Mouse (Mus musculus) heart, adult 2 months (tissue): ENCODE measurements around the gene Crtc3. TPM values are rescaled to one million over a fixed set of nuclear protein-coding genes. Genes with fewer than 3 reads are reported as not detected.

Source experiments
- DNase-seq, 2 experiments: peaks; one replicate each; pipeline ENCODE4 v3.0.0; 2021
- H3K27ac ChIP-seq: fragments of 200-600 bp; 2 replicates; pipeline ENCODE4 v1.8.1; 2022
- H3K27me3 ChIP-seq: fragments of 200-500 bp; 2 replicates; pipeline ENCODE4 v1.6.1; 2012; ENCODE audit warnings: mild to moderate bottlenecking, low read length, inconsistent platforms, mixed read lengths; ENCODE audit not compliant: control insufficient read depth, insufficient read depth
- H3K36me3 ChIP-seq: fragments of 200-500 bp; 2 replicates; pipeline ENCODE4 v1.6.1; 2012; ENCODE audit warnings: low read length, inconsistent platforms; ENCODE audit not compliant: control insufficient read depth, insufficient read depth
- H3K4me1 ChIP-seq: fragments of 200-500 bp; 2 replicates; pipeline ENCODE4 v1.6.1; 2011; ENCODE audit warnings: low read length; ENCODE audit not compliant: control insufficient read depth, insufficient read depth
- H3K4me3 ChIP-seq: fragments of 200-600 bp; 2 replicates; pipeline ENCODE4 v1.8.1; 2022
- H3K79me2 ChIP-seq: fragments of 200-500 bp; replicated peaks from 2 replicates; pipeline ENCODE4 v1.6.1; 2012; ENCODE audit warnings: mild to moderate bottlenecking, inconsistent platforms, low read length, moderate library complexity, mixed read lengths; ENCODE audit not compliant: control insufficient read depth, insufficient read depth
- H3K9ac ChIP-seq: fragments of 200-500 bp; 2 replicates; pipeline ENCODE4 v1.6.1; 2012; ENCODE audit warnings: low read depth, mild to moderate bottlenecking, control low read depth, inconsistent platforms, low read length, mixed read lengths
- CTCF ChIP-seq: fragments of 200-600 bp; IDR thresholded peaks from 2 replicates; pipeline ENCODE4 v1.8.1; 2022; ENCODE audit warnings: antibody characterized with exemption, mild to moderate bottlenecking, moderate library complexity
- EP300 ChIP-seq: fragments of 200-500 bp; IDR thresholded peaks from 2 replicates; pipeline ENCODE4 v1.6.1; 2011; ENCODE audit warnings: low read depth, low read length, control low read depth; ENCODE audit not compliant: insufficient read depth
- POLR2A ChIP-seq: fragments of 200-500 bp; IDR thresholded peaks from 2 replicates; pipeline ENCODE4 v1.6.1; 2011; ENCODE audit warnings: mild to moderate bottlenecking, low read depth, low read length, control low read depth; ENCODE audit not compliant: insufficient read depth
- WGBS: fragments of 180-500 bp; shearing (Covaris S2); methylation state at CpG from one replicate; pipeline ENCODE4 v1.1.7; 2018; 5-methylcytosine and 5-hydroxymethylcytosine counted together
- intact Hi-C: fragments of 180-260 bp; cut with DNase I; formaldehyde crosslinking; loops from one replicate; pipeline ENCODE4 v1.15.1; 2025
- polyA plus RNA-seq: library from polyadenylated mRNA; depleted of rRNA; stranded (reverse); fragments of >200 nt; gene quantifications from 2 replicates; pipeline ENCODE4 v1.2.3, GENCODE M21; 2012
- total RNA-seq, 2 experiments: library from RNA; stranded (reverse); gene quantifications; 2 replicates each; pipeline ENCODE4 v1.2.3; 2021

Gene Crtc3
- total and polyA plus RNA-seq, 3 experiments = 11.0 to 14.3 (median 12.9) TPM

DNA sequence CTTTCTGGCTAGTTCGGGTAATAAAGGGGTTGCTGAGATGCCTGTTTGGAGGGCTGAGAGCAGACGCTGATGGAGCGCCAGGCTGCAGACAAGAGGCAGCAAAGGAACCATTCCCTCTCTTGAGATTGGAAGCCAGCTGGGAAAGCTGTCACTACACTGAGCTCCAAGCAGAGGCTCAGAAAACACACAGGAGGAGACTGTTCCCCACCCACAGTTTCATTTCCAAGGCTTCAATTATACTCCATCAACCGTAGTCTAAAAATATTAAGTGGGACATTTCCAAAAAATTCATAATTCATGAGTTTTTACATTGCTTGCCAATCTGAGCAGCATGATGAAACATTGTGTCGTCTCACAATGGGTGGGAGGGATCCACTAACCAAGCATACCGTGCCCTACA is 2.5 kb upstream of the Crtc3 start:
- DNase-seq = no peak
- Histone ChIP-seq H3K27me3 (no peaks in the 10 kb centered on the region), H3K27ac (no peak overlapping the region), H3K4me3 (no peak overlapping the region), H3K4me1 (peaks cover 4% of the 10 kb centered on the region), H3K9ac (no peak overlapping the region), H3K36me3 (no peaks in the 10 kb centered on the region; the same call in 1 of the 2 replicates), H3K79me2 (no peaks in the 10 kb centered on the region)
- intact Hi-C loops = no loop called here
- WGBS = 73% methylated on average over 6 of the region's 6 CpGs
- TF ChIP-seq EP300 (no peak), CTCF (no peak), POLR2A (no peak)

DNA sequence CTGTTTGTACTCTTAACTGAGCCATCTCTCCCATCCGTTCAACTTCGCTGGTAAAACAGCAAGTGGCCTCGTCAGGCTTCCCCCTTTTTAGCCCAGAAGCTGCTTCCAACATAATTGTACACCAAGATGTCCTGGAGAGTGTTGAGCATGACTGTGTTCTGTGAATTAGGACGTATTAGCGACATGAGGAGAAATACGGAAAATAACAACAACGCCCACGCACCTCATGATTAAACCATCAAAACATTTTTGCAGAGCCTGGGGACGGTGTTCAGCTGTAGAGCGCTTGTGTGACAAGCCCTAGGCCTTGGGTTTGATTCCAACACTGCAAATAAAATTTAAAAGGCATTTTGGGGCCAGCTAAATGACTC is 529 bp upstream of the Crtc3 start:
- H3K9ac ChIP-seq = peak overlapping the region; percentile 91
- H3K79me2 ChIP-seq = peaks cover 2% of the 10 kb centered on the region
- peak in 1 of 2 experiments; percentile 55 for DNase-seq
- intact Hi-C loops = loop anchor here (2.0 to 5.0 kb wide), 3 partner anchors 77 to 302 kb away; partner anchors contain the start of gene Fes
- peak overlapping the region; percentile 91 for H3K4me3 ChIP-seq
- TF ChIP-seq POLR2A (no peak), EP300 (no peak), CTCF (no peak)
- H3K27ac ChIP-seq = peak overlapping the region; percentile 97
- H3K36me3 ChIP-seq = no peaks in the 10 kb centered on the region; the same call in 1 of the 2 replicates
- H3K4me1 ChIP-seq = peaks cover 6% of the 10 kb centered on the region
- H3K27me3 ChIP-seq = no peaks in the 10 kb centered on the region
- 15% methylated on average over 10 of the region's 10 CpGs for WGBS

DNA sequence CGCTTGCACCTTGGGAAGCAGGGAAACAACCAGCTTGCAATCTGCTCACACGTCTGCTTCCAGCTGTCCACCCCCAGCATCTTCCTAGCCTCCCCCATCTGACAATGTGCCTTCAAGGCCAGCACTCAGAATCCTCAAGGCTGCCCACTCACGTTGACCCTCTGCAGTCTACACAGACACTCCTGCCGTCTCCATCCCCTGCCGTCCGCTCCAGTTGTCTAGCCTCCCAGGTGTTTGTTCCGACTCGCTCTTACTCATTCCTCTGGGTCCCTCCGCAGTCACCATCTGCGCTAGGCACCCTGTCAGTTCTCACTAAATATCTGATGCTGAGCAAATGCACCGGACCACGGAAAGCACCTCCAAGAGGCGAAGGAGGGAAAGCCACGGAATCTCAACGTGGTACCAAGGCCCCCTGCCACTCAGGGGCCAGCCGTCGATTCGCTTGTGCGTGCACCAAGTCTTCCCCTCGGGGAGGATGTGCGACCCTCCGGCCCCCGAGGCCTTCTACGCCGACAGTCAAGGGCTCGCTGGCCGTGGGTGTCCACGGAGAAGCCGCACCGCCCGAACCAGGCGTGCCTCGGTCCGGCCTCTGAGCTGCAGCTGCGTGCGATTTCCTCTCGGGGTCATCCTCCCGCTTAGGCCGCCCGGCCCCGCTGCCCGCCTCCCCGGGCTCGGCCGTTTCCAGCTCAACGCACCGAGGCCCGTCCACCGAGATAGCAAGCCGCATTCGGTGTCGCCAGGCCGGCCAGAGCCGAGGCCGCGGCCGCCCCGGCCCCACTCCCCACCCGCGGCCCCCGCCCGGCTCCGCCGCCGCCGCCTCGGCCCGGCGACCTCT is 739 bp downstream of the Crtc3 start:
- TF ChIP-seq POLR2A (no peak), CTCF (peak; percentile 42)

DNA sequence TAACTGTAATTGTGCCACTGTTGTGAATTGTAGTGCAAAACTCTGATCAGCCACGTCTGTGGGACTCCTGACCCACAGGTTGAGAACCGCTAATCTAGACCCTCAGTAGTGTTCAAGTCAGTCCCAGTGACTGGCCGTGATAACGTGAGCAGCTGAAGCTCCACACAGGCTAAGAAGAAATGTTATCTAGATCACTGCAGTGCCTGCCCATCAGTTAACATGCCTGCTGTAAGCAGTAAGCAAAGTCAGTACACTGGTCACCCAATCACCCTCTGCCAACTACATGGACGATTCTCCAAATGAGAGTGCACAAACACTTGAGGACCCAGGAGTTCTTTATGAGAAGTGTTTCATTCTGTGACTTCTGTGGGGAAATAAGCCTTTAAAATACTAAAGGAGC is 3.0 kb downstream of the Crtc3 start:
- H3K4me3 ChIP-seq = no peak overlapping the region
- no peak overlapping the region for H3K9ac ChIP-seq
- TF ChIP-seq CTCF (no peak), POLR2A (no peak), EP300 (no peak)
- no peak overlapping the region; the same call in 1 of the 2 replicates for H3K27ac ChIP-seq
- H3K27me3 ChIP-seq = no peaks in the 10 kb centered on the region
- intact Hi-C loops = loop anchor here (2.0 to 5.0 kb wide), 2 partner anchors 45 to 73 kb away; no protein-coding TSS in a partner anchor
- DNase-seq = no peak
- WGBS = 70% methylated on average over 5 of the region's 5 CpGs
- H3K36me3 ChIP-seq = no peaks in the 10 kb centered on the region; the same call in 1 of the 2 replicates
- peaks cover 16% of the 10 kb centered on the region for H3K4me1 ChIP-seq
- H3K79me2 ChIP-seq = peaks cover 11% of the 10 kb centered on the region

More for the DNA sequence above, 739 bp downstream of the Crtc3 start:
- no peaks in the 10 kb centered on the region; the same call in 1 of the 2 replicates for H3K36me3 ChIP-seq
- 1% methylated on average over 69 of the region's 69 CpGs for WGBS
- peak overlapping the region; percentile 97 for H3K27ac ChIP-seq
- peak; percentile 78 to 82 for DNase-seq
- H3K4me3 ChIP-seq = peak overlapping the region; percentile 91
- H3K4me1 ChIP-seq = peaks cover 7% of the 10 kb centered on the region
- peaks cover 7% of the 10 kb centered on the region for H3K79me2 ChIP-seq
- intact Hi-C loops = loop anchor here (2.0 to 5.0 kb wide), 4 partner anchors 47 to 301 kb away; partner anchors contain the start of gene Fes
- peak overlapping the region; percentile 99 for H3K9ac ChIP-seq
- no peaks in the 10 kb centered on the region for H3K27me3 ChIP-seq

DNA sequence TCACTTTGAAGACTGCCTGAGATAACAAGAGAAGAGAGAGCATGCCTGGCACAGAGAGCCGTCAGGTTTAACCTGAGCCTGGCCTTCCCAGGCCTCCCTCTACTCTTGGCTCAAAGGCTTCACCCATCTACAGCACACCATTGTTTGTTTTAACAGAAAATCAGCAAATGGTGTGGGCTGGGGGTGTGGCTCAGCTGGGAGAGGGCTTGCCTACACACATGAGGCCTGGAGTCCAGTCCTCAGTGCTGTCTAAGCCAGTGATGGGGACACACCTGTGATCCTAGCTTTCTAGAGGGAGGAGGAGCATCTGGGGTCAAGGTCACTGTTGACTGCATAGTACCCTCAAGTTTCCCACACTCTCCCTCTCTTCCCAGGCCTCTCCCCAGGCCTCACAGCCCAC is 6.0 kb downstream of the Crtc3 start:
- no peak overlapping the region for H3K27ac ChIP-seq
- H3K79me2 ChIP-seq = peaks cover 11% of the 10 kb centered on the region
- intact Hi-C loops = no loop called here
- no peak for DNase-seq
- no peaks in the 10 kb centered on the region for H3K27me3 ChIP-seq
- peaks cover 15% of the 10 kb centered on the region for H3K4me1 ChIP-seq
- 33% methylated on average over 1 of the region's 1 CpGs for WGBS
- H3K36me3 ChIP-seq = no peaks in the 10 kb centered on the region; the same call in 1 of the 2 replicates
- no peak overlapping the region for H3K4me3 ChIP-seq
- no peak overlapping the region for H3K9ac ChIP-seq
- TF ChIP-seq CTCF = no peak

DNA sequence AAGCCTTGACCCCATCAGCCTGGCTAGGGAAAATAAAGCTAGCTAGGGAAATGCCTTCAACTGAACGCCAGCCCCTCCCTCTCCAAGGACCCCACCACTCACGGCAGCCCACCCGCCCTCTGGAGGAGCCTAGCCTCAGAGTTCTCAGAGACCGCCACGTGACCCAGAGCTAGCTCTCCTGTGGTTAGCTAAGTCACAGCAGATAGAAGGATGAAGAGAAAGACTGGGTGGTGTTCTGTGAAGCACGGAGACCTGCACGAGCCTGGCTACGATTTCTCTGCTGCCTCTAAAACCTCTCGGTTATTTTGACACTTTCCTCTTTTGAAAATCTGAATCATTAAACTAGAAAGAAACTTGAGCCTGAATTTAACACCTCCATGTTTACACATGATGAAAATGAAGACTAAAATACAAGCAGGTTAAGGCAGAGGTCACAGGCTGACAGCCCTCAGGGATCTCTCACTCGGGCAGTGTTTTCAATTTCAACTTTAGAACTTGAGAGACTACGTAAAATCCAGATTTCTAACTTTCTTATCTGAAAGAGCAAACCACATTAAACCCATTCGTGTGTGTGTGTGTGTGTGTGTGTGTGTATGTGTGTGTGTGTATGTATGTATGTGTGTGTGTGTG is 8.3 kb downstream of the Crtc3 start:
- H3K9ac ChIP-seq = no peak overlapping the region
- 46% methylated on average over 12 of the region's 12 CpGs for WGBS

More for the DNA sequence above, 8.3 kb downstream of the Crtc3 start:
- Histone ChIP-seq H3K36me3 (no peaks in the 10 kb centered on the region), H3K4me1 (peaks cover 13% of the 10 kb centered on the region), H3K4me3 (no peak overlapping the region), H3K27ac (no peak overlapping the region), H3K27me3 (no peaks in the 10 kb centered on the region), H3K79me2 (peaks cover 11% of the 10 kb centered on the region)
- TF ChIP-seq EP300 = no peak
- no peak for TF ChIP-seq POLR2A
- no peak for TF ChIP-seq CTCF
- no peak for DNase-seq
- intact Hi-C loops = no loop called here
